Mouse (Mus musculus): ENCODE results near the gene Mcf2l.

Mcf2l gene

DNA sequence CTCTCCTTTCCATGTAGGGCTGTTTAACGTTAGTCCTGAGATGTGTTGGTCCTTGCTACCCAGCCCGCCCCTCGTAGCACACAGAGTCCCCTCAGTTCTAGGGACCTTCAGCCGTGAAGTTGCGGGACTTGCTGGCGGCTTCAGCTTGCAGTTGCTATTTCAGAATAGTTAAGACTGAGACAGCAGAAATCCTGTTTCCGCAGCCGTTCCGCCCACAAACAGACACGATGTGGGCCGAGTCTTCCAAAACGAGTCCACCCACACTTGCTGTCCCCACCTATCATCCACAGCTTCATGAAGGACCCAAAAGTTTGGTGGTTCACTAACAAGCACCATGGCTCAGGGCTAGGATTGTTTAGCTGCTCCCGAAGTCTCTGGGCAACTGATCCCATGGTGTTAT is 111.7 kb downstream of the Mcf2l start:
- DNase-seq (ENCODE audit: extremely low spot score, low read depth, low spot score), result no peak

- DNase-seq (ENCODE audit: extremely low spot score, low read depth, low spot score), result no peak
Measured at GRCm38 (mm10) chr8:12987571-12987970, 114.0 kb downstream of the Mcf2l start.

GRCm38 (mm10) chr8:12988722-12989430 is 115.3 kb downstream of the Mcf2l start:
- DNase-seq (ENCODE audit: extremely low spot score, low read depth, low spot score), result no peak

DNA sequence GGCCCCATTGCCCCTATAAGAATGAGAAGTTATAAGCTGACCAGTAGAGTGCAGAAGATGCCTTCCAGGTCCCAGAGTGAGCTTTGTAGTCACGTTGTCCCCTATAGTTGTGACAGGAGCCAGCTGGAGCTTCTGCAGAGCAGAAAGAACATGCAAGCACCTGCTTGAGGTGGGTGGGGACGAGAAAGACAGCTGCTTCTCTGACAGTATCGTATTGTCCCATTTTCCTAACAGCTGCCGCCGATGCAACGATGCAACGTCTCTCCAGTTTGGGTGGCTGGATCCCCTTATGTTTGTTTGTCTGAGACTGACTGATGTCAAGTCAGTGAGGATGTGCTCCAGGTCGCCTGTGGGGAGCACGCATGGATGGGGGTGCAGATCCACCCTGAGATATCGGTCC is 117.8 kb downstream of the Mcf2l start:
- DNase-seq (ENCODE audit: extremely low spot score, low read depth, low spot score), result no peak

DNA sequence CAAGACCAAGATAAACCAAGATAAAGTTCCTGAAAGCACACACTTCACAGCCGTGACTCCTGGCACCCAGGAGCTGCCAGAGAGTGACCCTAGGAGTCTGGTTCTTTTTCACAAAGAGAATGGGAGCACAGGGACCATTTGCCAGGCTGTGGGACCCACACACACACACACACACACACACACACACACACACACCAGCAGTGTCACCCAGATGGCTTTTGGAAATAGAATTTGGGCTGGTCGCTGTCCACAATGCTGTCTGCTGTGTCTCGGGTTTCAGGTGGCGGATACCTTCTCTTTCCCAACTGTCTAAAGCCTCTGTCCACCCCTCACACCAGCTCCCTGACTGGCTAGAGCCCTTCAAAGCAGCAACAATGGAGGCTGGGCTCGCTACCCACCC is 120.9 kb downstream of the Mcf2l start:
- DNase-seq (ENCODE audit: extremely low spot score, low read depth, low spot score), result no peak

GRCm38 (mm10) chr8:12995481-12995880 is 121.9 kb downstream of the Mcf2l start:
- no peak for DNase-seq (ENCODE audit: extremely low spot score, low read depth, low spot score)

GRCm38 (mm10) chr8:12996831-12997275 is 123.2 kb downstream of the Mcf2l start:
- DNase-seq (ENCODE audit: extremely low spot score, low read depth, low spot score), result peak; percentile 1

GRCm38 (mm10) chr8:12998331-12998730 is 124.7 kb downstream of the Mcf2l start:
- DNase-seq (ENCODE audit: extremely low spot score, low read depth, low spot score), result no peak

GRCm38 (mm10) chr8:12999793-13000192 is 126.2 kb downstream of the Mcf2l start:
- no peak for DNase-seq (ENCODE audit: extremely low spot score, low read depth, low spot score)

DNA sequence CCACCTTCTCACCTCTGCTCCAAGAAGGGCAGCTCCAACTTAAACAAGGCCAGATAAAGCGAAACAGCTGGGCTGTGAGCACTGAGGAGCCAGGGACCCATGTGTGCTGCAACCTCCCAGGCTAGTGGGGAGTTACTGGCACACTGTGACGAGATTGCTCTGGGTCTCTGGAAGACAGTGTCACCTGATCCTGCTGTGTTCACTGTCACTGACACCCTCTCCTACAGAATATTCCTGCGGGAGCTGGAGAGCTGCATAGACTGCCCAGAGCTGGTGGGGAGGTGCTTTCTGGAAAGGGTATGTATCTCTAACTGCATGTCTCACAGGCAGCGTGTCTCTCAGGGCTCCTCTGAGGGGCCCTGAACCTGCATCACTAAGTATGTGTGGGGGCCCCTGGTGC is 133.9 kb downstream of the Mcf2l start:
- no peak for DNase-seq (ENCODE audit: extremely low spot score, low read depth, low spot score)

- DNase-seq (ENCODE audit: extremely low spot score, low read depth, low spot score), result no peak
Measured at GRCm38 (mm10) chr8:13010313-13010712, 136.7 kb downstream of the Mcf2l start.

DNA sequence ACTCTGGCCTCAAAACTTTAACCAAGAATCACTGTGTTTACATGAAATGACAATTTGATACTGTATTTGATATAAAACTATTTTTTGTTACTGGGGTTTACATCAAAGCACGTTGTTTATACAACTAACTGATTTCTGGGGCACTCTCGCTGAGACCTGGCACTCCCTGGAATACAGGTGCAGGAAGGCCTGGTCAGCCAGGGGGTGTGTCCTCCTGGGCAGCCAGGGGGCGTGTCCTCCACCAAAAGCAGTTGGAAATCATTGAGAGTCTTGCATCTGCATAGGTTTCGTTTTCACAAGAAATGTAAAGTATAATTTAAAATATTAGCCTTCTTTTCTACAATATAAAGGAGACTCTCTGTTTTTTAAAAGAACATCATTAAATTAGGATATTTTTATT is 146.0 kb downstream of the Mcf2l start:
- DNase-seq (ENCODE audit: extremely low spot score, low read depth, low spot score), result no peak

DNA sequence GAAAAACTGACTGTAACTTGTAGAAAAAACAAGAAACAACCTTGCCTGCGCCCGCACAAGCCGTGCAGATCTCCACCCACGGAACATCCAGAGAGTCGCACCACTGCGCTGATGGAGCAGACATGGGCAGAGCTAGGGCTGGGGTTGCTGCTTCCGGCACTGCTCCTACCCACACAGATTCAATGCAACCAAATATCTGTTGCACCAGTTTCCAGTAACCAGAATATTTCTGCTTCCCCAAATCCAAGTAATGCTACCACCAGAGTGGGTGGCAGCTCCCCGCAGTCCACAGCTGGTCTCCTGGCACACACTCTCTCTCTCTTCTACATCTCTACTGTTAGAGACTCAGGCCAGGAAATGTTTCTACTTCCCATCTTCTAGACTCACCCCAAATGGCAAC is 148.2 kb downstream of the Mcf2l start:
- no peak for DNase-seq (ENCODE audit: extremely low spot score, low read depth, low spot score)

GRCm38 (mm10) chr8:13025487-13026224 is 152.1 kb downstream of the Mcf2l start, which contains the start of gene F7:
Gene F7 (plus strand): TSS chr8:13026034.
- no peak for DNase-seq (ENCODE audit: extremely low spot score, low read depth, low spot score)

DNA sequence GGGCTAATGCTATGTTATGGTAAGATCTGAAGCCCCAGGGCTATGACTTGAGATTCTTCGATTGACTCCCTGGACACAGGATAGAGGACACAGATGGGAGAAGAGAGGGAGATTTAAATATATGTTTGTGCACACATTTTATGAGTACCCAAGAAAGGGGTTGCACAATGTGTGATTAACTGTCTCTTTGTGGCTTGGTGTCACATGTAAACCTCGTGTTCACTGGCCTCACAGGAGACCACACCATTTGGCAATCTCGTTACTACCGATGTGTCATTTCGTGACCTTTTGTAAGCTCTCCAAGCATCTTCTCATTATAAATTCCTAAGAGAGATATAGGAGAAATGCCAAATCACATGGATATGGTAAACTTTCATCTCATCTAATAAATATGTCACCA is 154.0 kb downstream of the Mcf2l start:
- no peak for DNase-seq (ENCODE audit: extremely low spot score, low read depth, low spot score)

GRCm38 (mm10) chr8:13028482-13028881 is 154.9 kb downstream of the Mcf2l start:
- DNase-seq (ENCODE audit: extremely low spot score, low read depth, low spot score), result no peak

DNA sequence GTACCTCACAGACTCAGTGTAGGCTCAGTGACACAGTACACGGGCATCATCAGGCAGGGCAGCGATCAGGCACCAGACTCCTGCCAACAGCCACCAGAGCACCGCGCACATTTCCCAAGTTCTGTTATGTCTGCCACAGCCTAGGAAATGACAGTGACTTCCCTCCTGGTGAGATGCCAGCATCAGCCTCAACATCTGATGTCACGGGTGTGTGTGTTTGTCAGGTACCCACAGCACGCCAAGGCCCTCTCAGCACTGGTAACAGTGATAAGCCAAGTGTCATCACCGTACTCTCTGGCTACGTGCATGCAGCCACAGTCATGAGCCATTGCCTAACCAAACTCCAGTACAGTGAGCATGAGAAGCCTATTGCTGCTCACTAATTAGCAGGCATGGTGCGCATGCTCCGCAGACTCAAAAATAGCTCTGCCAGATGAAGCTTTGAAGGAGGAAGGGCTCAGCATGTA is 162.8 kb downstream of the Mcf2l start:
- no peak for DNase-seq (ENCODE audit: extremely low spot score, low read depth, low spot score)

DNA sequence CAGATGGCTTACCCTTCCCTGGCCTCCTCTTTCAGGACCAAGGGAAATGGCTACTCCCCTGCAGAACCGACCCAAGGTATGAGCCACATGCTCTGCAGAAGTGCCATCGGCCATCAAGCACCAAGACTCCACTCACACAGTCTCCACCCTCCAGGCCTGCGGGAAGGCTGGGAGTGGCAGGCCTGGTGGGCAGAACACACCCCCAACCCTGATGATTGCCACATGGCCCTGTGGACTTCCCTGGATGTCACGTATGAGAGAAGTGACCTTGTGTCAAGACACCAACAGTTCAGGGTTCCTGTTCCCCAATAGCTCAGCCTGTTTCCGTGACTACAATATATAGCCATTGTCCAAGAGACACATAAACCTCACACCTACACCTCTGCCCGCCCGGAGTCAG is 163.4 kb downstream of the Mcf2l start, which contains the start of gene F10:
Gene F10, plus strand, starts transcription at position 294 of the 400 bp plus-strand sequence.
- DNase-seq (ENCODE audit: extremely low spot score, low read depth, low spot score), result no peak

GRCm38 (mm10) chr8:13037569-13037968 is 164.0 kb downstream of the Mcf2l start:
- no peak for DNase-seq (ENCODE audit: extremely low spot score, low read depth, low spot score)

DNA sequence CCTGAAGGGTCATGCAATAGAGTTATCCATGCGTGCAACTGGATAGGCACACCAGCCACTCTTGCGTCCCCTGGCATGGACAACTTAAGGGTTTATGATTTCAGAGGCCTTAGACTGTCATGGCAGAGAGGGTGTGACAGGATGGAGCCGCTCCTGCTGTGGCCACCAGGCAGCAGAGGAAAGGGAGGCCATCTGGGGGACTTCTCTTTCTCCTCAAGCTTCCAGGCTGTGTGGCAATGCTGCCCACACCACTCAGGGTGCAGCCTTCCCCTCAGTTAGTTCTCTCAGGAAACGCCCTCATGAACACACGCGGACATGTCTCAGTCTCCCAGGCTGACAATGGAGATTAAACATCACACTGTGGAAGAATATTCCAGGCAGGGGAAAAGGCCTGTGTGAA is 165.4 kb downstream of the Mcf2l start:
- no peak for DNase-seq (ENCODE audit: extremely low spot score, low read depth, low spot score)

DNA sequence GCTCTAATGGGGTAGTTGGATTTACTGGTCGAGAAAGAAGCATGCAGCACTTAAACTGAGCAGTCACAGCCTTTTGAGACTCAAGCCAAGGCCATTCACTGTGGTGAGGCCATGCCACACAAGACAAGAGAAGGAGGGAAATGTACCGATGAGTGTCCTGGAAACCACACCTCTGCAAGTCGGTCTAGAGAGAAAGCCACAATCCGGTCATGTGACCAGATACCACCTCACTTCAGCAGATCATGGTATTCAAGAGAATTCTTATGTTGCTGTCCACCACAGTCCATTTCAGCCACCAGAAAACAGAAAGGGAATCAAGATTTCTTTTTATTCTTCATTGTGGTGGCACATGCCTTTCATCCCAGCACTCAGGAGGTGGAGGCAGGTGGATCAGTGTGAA is 167.9 kb downstream of the Mcf2l start:
- no peak for DNase-seq (ENCODE audit: extremely low spot score, low read depth, low spot score)

- DNase-seq (ENCODE audit: extremely low spot score, low read depth, low spot score), result no peak
Measured at GRCm38 (mm10) chr8:13047652-13048051, 174.0 kb downstream of the Mcf2l start.
